Mouse (Mus musculus): ENCODE results near the gene Slc4a4. TPM values are rescaled to one million over a fixed set of nuclear protein-coding genes. Genes with fewer than 3 reads are reported as not detected.

Gene Slc4a4
- total RNA-seq, 4 experiments from 2014 or later, result 20.2 to 38.8 (median 23.6) TPM

DNA sequence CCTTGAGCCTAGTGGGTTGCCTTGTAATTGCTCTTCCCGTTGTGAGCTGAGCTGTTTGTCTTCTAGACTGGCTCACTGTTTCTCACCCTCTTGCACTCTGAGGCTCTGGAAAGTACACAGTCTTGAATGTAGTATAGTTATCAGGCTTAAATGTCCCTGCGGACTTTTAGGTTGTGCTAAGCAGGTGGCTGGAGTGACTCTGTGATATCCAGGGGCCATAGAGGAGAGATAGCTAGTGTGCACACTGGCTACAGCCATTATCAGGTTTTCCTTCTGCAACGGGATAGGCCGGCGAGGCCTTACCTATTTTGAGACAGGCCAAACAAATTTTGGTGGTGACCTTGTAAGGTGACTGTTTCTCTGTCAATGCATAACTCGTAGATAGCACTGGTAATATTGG, 110.7 kb downstream of the Slc4a4 start:
- no peak for DNase-seq (ENCODE audit: low spot score in 2 of 2)

DNA sequence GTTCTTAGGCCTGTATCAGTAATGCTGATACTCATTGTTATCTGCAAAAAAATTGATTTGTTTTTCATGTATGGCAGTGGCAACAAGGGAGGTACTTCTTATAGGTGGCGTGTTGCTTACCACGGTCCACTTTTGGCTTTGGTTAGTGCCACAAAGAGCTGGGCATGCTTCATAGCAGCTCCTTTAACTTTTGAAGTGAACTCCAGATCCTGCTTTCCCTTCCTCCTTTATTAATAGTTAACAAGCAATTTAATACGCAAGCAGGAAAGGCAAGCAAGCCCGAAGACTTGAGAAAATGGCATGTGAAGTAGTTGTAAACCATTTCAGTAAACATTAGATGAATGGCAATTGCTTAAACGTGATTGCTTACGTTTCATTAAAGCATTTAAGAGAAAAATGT, 113.2 kb downstream of the Slc4a4 start:
- DNase-seq (ENCODE audit: low spot score in 2 of 2), result no peak

DNA sequence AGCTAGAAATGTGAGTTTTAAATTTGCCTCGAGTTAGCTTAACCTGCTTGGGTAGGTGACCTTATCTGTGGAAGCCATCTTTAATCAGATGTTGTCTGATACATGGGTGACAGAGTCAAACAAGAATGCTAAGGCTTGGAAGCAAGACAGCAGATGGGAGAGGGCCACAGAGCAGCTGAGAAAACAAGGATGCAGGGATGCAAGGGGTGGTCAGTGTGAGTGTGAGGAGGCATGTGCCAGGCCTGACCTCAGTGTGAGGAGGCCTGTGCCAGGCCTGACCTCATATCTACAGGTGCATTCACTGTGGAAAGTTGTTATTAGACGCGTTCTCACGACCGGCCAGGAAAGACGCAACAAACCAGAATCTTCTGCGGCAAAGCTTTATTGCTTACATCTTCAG, 114.0 kb downstream of the Slc4a4 start:
- DNase-seq (ENCODE audit: low spot score in 2 of 2), result no peak

DNA sequence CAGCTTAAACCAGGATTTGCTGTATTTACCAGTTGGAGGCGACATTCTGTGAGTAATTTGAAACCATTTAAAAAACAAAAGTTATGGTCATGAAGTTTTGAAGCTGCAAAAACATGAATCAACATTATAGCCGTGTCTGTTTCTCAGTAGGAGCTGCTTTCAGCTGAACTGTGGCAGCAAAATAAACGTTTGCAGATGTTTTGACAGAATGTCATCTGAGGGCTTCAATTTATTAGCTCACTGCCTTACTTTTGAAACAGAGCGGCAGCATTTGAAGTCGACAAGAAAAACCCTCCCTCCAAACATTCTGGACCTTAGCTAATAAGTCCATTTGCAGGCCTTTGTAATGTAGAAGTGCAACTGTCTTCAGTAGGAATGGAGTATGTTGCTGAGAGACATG, 123.5 kb downstream of the Slc4a4 start:
- DNase-seq (ENCODE audit: low spot score in 2 of 2), result no peak

DNA sequence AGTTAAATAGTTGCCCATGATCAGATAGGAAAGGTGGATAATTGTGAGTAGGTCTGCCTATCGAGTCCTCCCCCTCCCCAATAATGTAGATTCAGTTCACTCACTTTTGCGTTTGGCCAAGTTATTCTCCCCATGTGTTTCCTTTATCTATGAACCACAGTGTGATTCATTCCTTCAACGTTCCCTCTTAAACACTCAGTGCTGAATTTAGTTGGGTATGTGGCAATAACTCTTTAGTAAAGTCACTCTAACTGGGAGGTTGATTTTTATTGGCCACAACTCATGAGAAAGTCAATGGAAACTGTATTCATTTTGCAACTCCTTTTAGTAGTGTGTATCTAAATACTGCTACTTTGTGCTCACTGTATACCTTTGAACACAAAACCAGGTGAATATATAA, 125.8 kb downstream of the Slc4a4 start:
- DNase-seq (ENCODE audit: low spot score in 2 of 2), result no peak

DNA sequence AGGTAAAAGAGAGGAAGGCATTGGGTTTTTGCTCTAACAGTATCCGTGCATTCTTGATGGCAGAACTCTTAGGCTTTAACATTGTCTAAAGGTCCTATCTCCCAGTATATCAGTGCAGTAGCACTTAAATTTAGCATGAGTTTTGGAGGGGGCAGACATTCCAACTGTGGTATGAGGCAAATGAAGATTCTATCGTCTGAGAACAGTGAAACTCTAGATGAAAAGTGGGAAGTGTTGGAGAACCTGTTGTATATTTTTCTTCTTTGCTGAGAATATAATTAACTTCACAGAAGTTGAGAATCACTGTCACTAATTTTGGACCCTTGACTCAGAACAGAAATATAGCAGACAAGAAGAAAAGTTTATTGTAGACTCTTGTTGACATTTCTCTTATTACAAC, 128.2 kb downstream of the Slc4a4 start:
- DNase-seq (ENCODE audit: low spot score in 2 of 2), result no peak

DNA sequence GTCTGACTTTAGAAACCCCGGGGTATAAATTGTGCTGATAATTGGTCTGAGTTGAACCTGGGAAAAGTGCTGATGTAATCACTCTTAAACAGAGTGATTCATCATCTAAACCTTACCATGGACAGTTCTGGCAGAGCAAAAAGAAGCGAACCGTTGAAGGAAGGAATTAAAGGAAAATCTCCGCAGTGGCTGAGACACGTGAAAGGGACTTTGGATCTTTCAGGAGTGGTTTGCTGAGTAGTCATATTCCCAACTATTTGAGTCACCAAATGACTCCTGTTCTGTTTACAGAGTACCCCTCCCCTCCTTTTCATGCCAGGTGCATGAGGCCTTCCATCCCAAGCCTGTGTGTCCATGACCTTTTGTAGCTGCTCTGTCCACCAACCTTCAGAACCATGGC, 129.3 kb downstream of the Slc4a4 start:
- no peak for DNase-seq (ENCODE audit: low spot score in 2 of 2)

DNA sequence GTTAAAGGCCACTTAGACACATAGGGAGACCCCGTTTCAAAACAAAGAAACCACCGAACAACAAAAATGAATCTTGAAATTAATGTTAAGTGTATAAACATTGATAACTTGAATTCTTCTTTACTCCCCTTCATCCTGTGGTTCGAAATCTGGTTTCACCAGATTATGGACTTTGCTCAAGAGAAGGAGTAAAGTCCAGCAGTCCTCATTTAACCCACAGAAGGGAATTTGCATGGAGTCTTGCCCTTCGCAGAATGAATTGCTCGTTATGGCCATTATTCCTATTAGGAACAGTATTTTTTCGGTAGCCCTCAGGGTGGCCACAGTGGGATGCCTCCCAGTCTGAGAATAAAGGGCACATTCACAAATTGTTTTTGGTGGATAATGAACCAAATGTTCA, 131.9 kb downstream of the Slc4a4 start:
- DNase-seq (ENCODE audit: low spot score in 2 of 2), result no peak

DNA sequence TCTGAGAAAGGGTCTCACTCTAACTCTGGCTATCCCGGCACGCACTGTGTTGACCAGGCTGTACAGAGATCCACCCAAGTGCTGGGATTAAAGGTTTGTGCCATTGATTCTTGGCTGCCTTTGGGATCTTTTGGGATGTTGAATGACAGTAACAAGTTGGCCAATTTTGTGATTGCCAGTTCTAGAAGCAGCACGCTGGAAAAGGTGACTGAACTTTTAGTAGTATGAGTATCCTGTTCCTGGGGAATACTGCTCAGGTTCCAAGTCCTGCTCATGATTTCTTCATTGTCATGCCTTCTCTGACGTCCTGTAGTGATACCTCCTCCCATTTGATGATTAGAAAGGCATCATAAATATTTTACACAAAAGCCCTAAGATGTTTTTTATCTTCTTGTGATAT, 137.8 kb downstream of the Slc4a4 start:
- no peak for DNase-seq (ENCODE audit: low spot score in 2 of 2)

DNA sequence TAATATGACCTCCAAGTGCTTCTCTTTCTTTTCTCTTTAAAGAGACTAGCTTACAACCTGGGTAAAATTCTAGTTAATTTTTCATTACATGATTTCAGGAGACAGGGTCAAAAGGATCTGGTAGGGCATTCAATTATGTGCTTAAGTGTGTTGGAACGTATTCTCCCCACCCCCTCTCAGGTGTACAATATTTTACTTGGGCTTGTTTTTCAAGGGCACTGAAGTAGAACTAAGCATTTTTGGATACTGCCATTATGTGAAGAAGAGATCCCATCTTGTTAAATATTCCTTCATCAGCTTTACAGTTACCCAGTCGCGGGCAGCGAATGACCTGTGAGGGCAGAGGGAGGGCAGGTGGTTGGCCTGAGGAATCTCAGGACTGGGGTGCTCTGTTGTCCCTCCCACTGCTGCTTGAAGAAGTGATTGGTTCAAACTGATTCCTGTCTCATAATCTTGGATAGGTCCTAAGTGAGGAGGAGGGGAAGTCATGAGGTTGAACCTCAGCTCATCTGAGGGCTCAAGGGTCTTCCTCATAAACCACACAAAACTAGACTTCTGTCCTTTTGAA, 141.0 kb downstream of the Slc4a4 start:
- DNase-seq (ENCODE audit: low spot score in 2 of 2), result no peak

DNA sequence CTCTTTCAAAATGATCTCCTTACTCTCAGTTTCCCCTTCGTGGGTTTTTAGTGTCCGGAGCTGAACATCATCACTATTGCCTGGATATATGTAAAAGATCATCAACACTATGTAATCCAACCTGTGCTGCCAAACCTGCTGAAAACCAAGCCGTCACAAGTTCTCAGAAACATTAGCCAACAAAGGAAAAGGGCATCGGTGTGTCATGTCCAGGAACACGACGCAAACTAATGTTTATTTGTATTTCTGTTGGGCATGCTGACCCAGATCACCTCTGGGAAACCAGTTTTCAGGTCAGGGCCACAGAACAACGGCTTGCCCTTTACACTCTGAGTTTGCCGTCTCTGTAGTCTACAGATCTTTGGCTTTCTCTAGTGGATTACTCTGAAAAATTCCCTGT, 146.0 kb downstream of the Slc4a4 start:
- no peak for DNase-seq (ENCODE audit: low spot score in 2 of 2)

DNA sequence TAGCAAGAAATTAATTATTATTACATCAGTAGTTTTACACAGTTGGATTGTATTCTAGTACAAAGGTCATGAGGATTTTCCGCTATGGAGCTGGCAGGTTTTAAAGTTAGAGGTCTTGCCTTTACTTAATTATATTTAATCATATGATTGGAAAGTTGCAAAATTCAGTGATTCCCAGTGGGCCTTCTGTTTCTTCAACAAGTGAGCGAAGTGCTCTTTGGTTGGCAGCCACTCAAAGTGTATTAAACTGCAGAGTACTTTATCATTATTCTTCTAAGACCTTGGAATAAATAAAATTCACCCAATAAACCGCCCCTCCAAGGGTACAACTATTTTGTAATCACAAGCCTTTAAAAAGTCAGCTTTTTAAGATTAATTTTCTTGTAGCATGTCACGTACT, 146.6 kb downstream of the Slc4a4 start:
- DNase-seq (ENCODE audit: low spot score in 2 of 2), result no peak

DNA sequence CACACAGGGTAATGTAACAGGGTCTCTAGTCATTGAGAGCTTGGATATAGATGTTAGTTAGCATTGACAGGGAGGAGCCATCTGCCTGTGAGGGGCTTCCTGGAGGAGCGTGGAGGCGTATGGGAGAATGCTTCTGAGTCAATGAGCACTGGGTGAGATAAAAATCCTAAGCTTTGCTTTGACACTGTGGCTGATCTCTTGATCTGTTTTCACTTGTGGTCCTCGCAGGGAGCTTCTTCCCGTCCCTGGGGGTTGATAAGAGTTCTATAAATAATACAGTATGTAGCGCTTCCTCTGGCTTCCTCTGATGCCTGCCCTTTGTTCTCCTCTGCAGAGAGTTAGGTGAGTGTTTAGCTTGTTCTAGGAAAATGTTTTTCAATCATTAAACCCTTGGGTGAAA, 149.5 kb downstream of the Slc4a4 start:
- no peak for DNase-seq (ENCODE audit: low spot score in 2 of 2)

DNA sequence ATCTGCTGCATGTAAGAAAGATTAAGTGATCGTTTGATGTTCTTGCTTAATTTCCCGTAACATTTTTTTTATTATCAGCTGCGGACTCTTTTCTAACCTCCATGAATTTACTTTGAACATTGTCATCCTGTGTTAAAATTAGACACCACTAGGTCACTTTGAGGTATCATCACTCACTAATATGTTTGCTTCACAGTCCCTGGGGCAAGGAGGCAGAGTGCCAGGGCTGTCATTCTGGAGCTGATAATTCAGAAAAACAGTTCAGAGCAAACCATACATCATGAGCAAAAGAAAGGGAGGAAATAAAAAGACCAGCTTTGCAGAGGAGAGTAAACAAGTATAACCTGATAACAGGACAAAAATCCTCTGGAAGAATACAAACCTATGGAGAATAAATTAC, 154.2 kb downstream of the Slc4a4 start:
- no peak for DNase-seq (ENCODE audit: low spot score in 2 of 2)

DNA sequence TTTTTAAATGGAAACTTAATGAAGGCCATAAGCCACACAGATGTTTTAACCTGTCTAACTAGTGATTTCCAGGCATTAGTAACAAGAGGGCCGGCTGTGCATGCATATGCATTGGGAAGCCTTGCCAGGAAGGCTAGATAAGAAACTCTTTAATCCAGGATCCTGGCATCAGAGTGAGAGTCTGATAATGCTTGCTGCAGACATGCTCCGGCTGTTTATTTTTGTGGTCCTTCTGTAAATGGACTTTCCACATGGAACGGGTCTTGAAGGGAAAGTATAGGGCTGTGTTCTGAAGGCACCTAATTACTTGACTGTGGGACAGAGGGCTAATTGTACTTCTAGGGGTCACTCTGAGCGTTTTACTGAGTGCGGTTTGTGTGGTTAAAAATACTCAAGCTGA, 157.2 kb downstream of the Slc4a4 start:
- DNase-seq (ENCODE audit: low spot score in 2 of 2), result no peak

DNA sequence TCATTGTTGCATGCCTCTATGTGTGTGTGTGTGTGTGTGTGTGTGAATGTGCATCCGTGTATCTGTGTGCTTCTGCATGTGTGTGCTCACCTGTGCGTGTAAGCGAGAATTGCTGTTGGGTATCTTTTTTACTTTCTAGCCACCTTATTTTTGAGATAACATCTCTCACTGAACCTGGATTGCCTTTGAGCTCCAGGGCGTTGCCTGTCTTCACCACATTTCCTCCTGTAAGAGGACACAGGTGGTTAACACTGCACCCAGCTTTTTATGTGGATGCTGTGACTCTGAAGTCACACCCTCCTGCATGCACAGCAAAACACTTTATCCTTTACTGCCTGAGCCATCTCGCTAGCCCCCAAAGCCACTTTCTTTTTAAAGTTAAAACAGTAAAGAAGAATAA, 158.2 kb downstream of the Slc4a4 start:
- DNase-seq (ENCODE audit: low spot score in 2 of 2), result no peak

DNA sequence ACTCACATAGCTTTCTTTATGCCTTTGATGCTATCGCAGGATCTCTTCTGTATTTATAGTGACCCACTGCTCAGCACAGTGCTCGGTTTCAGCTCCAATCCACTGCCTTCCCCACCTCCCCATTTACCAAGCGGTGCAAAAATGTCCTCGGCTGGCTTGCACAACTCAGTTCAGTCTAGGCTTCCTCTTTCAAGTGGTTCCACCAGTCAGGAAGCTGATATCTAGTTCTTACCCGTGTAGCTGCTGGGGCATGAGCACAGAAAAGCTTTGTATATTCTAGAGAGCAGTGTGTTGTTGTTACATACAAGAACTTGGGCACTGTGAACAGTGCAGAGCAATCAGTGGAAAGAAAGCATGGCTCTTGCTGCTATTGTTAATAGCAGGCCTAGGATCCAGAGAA, 165.0 kb downstream of the Slc4a4 start:
- DNase-seq (ENCODE audit: low spot score in 2 of 2), result no peak

DNA sequence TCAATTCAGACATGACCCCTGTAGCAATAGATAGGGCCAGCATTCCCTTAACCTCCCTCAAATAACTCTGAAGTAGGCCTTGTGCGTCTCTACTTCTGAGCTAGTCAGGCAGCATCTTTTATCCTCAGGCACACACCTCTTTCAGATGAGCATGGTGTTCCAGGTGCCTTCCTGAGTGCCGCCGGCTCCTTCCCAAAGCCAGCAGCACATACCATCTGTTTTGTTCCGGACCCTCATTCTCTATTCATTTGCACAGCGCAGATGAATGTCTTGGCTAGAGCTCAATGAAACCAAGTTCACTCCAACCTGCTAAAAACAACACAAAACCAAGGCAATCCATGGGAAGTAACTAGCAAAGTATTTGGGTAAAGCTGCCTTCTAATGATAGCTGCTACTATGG, 165.6 kb downstream of the Slc4a4 start:
- DNase-seq (ENCODE audit: low spot score in 2 of 2), result no peak

DNA sequence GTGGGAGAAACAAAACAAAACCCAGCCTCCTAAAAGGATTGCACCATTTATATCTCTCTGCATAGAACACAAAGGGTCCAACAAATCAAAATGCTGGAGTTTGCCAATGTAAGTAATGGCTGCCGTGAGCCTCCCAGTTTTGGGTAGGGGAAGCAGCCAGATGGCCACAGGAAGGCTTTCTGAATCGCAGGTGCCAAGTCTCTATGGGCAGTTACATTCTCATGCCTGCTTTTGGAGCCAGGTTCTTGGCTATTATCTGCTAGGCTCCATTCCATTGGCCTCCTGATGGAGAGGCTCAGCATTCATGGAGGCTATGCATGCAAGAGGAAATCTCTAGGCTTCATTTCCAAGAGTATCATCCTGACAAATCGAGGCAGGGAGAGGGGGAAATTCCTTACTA, 169.0 kb downstream of the Slc4a4 start:
- DNase-seq (ENCODE audit: low spot score in 2 of 2), result no peak

DNA sequence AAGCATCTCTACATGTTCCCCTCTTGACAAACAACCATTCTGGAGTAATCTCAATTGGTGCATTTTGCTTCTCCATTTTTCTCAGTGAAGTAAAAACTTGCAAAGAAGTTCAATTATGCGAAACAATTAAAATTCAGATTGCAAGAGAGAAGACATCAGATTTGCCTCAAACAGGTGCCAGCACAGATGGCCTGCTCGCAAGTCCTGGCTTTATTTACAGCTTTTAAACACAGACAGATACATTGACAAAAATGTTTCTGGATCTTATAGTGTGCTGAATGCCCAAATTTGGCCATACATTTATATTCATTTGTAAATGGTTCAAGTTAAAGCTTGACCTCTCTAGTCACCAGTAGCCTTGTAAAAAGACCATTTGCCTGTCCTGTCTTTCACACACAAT, 169.8 kb downstream of the Slc4a4 start:
- DNase-seq (ENCODE audit: low spot score in 2 of 2), result no peak

DNA sequence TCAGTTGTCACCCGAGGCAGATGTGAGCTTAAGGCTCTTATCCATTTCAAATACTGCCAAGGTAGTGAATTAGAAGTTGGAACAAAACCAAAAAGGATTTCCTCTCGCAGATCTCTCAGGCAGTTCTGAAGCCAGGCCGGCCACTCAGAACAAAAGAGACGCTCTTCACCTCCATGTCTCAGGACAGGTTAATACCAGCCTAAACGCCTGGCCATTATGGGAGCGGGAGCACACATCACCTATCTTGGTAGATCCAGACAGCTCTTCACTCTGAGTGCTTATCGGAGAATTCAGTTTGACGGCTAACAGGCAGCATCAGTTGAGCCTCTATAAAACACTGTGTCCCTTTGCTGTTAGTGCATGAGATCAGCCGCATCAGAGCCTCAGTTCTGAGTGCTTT, 174.5 kb downstream of the Slc4a4 start:
- DNase-seq (ENCODE audit: low spot score in 2 of 2), result no peak

DNA sequence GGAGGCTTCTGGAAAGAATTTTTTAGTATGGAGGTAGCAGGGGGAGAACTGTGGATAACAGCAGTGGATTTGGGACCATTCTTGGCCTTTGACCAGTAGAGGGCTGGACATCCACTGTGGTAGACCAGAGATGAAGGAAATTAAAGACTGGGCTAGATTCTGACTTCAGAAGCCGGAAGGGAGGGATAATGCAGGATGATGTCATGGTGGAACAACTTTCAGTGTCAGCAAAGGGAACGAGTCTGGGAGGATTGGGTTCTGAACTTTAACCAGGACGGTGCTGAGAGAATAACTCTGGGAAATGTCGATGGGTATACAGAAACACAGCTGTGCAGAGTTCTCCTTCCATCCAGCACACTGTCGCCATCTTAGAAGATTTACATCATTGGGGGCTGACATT, 175.7 kb downstream of the Slc4a4 start:
- DNase-seq (ENCODE audit: low spot score in 2 of 2), result no peak

DNA sequence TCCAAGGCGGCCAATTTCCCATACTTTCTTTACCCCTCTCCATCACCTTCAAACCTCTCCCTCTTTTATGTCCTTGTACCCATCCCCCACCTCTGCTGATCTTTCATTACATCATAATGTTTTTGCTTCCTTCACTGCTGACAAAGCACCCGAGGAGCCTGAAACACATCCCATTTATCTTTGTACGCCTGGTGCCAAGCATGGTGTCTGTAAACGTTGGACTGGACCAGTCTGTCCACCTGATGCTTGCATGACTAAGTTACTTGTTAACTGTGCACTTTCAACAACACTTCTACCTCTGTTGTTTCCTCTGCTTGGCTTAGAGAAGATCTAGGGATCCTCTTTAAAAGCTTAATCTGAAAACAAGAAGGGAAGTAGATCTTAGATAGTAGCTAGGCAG, 180.5 kb downstream of the Slc4a4 start:
- DNase-seq (ENCODE audit: low spot score in 2 of 2), result no peak

DNA sequence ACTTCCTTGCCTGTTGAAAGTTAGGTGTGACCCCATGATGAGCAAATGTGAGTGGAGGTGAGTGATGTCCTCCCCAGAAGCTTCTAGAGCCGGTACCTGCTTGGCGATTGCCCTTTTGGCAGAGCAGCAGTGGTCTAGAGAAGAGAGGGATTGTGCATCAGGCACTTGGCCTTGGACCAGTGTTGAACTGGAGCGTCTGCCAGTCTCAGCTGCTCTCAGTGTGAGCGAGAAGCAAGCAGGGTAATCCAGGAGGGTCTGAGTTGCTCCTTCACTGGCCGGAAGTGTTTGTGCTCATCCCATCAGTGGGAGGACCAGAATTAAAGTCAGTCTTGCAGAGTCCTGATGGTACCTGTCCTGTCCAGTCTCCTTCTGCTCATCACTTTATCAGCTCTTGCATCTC, 181.5 kb downstream of the Slc4a4 start:
- DNase-seq (ENCODE audit: low spot score in 2 of 2), result no peak

Measured in gastrocnemius, adult 8-10 months (tissue).